Mouse (Mus musculus): ENCODE measurements around the gene Muc15.

Gene Muc15

GRCm38 (mm10) chr2:110721290-110721753 lies at the start of gene Muc15:
Muc15 (plus strand) TSS chr2:110721340.
- ChIA-PET POLR2A (no interaction called here), CTCF (interaction anchor here in 1 of 4 experiments (0.6 kb wide), 1 partner anchor 120 kb away, joined by 20 read pairs; no protein-coding TSS in a partner anchor)

DNA sequence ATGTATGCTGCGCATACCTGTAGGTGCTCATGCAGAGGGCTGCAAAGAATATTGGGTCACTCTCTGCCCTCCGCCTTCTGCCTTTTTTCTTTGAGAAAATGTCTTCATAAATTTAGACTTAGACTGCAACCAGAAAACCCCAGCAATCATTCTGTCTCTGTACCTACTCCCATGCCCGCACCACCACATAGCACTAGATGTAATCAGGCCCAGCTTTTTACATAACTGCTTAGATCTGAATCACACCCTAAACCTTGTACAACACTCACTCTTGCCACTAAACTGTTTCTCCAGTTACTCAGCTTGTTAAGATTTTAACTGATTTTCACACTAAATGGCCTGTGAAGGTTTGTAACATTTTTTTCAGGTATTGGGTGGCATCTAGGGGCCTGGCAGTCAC lies 11.7 kb upstream of the Muc15 start:
- CTCF ChIA-PET: no interaction called here

DNA sequence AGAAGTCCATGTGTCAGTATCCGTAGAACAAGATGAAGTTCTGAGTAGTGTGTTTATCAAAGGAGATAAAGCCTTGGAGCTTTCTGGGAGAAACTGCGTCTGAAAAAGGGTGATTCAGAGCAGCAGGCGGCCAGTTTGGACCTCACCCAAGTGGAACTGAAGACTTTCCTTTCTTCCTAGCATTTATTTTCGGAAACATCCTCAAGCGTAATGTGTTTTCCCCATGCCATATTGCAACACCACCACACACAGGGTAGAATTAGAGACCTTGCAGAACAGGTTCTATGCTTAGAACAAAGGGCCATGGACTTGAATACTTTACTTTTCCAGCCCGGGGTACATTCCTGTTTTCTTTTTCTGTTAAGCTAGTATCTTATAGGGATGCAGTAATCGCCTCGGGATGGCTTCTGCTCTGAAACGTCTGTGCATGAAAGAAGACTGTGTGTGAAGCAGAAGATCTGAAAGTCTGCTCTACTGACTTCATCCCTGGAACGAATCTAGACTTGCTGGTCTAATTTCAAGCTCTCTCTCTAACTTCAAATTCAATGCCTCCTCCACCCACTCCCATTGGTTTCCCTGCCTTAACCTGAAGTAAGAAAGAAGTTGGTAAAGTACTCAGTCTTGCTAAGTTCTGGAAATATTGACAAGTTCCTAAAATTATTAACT lies 11.0 kb upstream of the Muc15 start:
- ChIA-PET POLR2A (no interaction called here), CTCF (interaction anchor here in 1 of 4 experiments (0.6 kb wide), 1 partner anchor 330 kb away, joined by 8 read pairs; no protein-coding TSS in a partner anchor)

More for the DNA sequence above, 11.7 kb upstream of the Muc15 start:
- POLR2A ChIA-PET: no interaction called here

GRCm38 (mm10) chr2:110719051-110719450 lies 2.1 kb upstream of the Muc15 start:
- ChIA-PET POLR2A (no interaction called here), CTCF (no interaction called here)

DNA sequence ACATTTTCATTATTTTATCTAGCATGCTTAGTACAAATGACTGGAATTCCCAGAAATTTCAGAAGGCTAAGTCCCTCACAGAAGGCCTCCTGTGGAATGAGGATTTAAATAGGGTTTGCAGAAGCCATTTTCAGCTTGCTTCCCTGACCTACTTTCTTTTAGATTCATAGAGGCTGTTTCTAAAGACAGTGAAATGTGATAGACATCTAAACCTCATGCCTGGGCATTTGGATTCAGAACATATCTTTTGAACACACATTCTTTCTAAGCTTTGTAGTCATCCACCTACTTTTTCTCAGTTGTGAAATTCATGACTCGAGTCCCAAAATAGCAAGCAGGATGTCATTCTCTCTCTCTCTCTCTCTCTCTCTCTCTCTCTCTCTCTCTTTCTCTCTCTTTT lies 1.1 kb downstream of the Muc15 start:
- CTCF ChIA-PET: interaction anchor here in 1 of 4 experiments (0.6 to 0.7 kb wide), 2 partner anchors 267 to 1369 kb away, joined by 3 to 4 read pairs; no protein-coding TSS in a partner anchor

GRCm38 (mm10) chr2:110726106-110726505 lies 5.0 kb downstream of the Muc15 start:
- POLR2A ChIA-PET: no interaction called here

More for the DNA sequence above, 1.1 kb downstream of the Muc15 start:
- POLR2A ChIA-PET: no interaction called here

GRCm38 (mm10) chr2:110737236-110737635 lies 16.1 kb downstream of the Muc15 start:
- CTCF ChIA-PET: interaction anchor here in 1 of 4 experiments (0.6 kb wide), 1 partner anchor 498 kb away, joined by 9 read pairs; the partner anchor contains the start of gene Olfr1275
- POLR2A ChIA-PET: no interaction called here

More at GRCm38 (mm10) chr2:110726106-110726505, 5.0 kb downstream of the Muc15 start:
- CTCF ChIA-PET: no interaction called here

- ChIA-PET POLR2A (no interaction called here), CTCF (no interaction called here)
These were observed 16.8 kb downstream of the Muc15 start for GRCm38 (mm10) chr2:110737981-110738380.

DNA sequence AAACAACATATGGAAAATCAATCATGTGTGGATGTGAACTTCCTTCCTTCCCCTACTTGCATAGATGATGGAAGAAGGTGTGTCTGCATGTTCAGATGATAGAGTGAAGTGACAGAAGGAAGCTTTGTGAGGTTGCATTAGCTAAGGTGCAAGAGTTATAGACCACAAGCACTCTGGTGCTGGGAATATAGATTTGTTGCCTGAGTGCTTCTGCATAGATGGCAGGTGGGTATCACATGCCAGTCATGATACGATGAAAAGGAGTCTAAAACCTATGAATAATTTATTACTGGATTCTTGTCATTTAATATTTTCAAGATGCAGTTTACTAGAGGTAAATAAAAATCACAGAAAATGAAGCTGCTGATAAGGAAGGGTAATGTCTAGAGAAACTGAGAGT lies 18.6 kb downstream of the Muc15 start:
- ChIA-PET POLR2A (no interaction called here), CTCF (no interaction called here)

DNA sequence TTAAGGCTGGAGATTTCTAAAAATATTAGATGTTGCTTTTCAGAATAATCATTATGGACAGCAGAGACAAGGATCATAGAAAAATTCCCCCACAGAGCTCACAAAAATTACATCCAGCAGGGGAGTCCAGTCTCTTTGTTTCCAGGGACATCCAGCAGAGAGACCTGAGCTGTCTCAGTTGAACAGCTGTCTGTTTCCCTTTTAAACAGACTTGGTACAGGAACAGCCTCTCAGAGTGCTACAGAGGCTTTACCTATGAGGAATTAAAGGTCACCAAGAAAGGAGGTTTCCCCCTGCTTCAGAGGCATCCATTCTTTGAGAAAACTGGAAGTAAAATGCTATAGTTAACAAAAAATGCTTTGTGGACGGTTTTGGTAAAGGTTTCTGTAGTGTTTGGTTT lies 19.4 kb downstream of the Muc15 start:
- CTCF ChIA-PET: no interaction called here
- POLR2A ChIA-PET: no interaction called here

GRCm38 (mm10) chr2:110757556-110757955 lies 36.4 kb downstream of the Muc15 start:
- ChIA-PET CTCF (no interaction called here), POLR2A (no interaction called here)

DNA sequence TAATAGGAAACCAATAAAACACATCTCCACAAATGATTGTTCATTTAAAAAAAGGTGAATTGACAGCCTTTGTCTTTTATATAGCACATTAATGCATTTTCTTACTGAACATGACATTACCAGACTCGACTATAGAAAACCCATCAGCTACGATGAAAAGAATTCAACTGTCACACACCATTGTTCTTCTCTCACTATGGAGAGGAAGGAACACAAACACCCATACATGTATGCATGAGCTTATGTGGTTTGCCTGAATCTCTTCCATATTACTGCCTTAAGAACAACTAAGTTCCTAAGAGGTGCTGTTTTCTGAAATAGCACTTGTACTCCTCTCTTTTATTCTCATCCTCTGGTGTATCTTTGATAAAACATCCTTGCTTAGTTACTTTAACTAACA lies 38.3 kb downstream of the Muc15 start:
- ChIA-PET POLR2A (no interaction called here), CTCF (no interaction called here)

GRCm38 (mm10) chr2:110787396-110787795 lies 66.3 kb downstream of the Muc15 start:
- CTCF ChIA-PET: no interaction called here

More at GRCm38 (mm10) chr2:110787396-110787795, 66.3 kb downstream of the Muc15 start:
- POLR2A ChIA-PET: no interaction called here

All from embryonic stem cell, embryonic (primary cell).